Mouse (Mus musculus) thymus, adult 2 months (tissue): ENCODE measurements around the gene Rchy1.

Experiments
- CTCF ChIP-seq: fragments of 200-500 bp; IDR thresholded peaks from 2 replicates; pipeline ENCODE4 v1.5.1; 2012; ENCODE audit warnings: mild to moderate bottlenecking, control low read depth, low read length, moderate library complexity, borderline replicate concordance; ENCODE audit not compliant: control insufficient read depth, poor library complexity, insufficient read depth; ENCODE audit errors: extremely low read depth
- POLR2A ChIP-seq: fragments of 200-500 bp; IDR thresholded peaks from 2 replicates; pipeline ENCODE4 v1.6.1; 2012; ENCODE audit warnings: mild to moderate bottlenecking, low read length, control low read depth, moderate library complexity; ENCODE audit not compliant: control insufficient read depth, poor library complexity, insufficient read depth; ENCODE audit errors: extremely low read depth

GRCm38 (mm10) chr5:91911384-91912106 is 51.3 kb downstream of the Rchy1 start:
- no peak for TF ChIP-seq CTCF
- TF ChIP-seq POLR2A, result no peak
